Mouse (Mus musculus) left cerebral cortex, postnatal 10 days (tissue): ENCODE measurements around the gene Fam151a. TPM values are rescaled to one million over a fixed set of nuclear protein-coding genes. Genes with fewer than 3 reads are reported as not detected.
"Not testable (repeated sequence)": the region's sequence is repeated elsewhere in the genome, so short reads cannot be mapped to it uniquely, and the experiment has no call there.

Source experiments
- DNase-seq, 2 experiments: peaks; one replicate each; pipeline ENCODE4 v3.0.0; 2021 to 2022; ENCODE audit warnings: low spot score in 2 of 2, mixed read lengths in 1 of 2; ENCODE audit errors: extremely low spot score in 1 of 2
- intact Hi-C: fragments of 180-260 bp; cut with DNase I; formaldehyde crosslinking; loops from one replicate; pipeline ENCODE4 v1.15.1; 2025
- total RNA-seq, 2 experiments: library from RNA; stranded (reverse); gene quantifications; 2 replicates each; pipeline ENCODE4 v1.2.3; 2021

Gene Fam151a
- total RNA-seq: not detected

- intact Hi-C loops: no loop called here
- DNase-seq: no peak
These were observed at the start of gene Fam151a for GRCm38 (mm10) chr4:106733636-106734035. Gene Fam151a (plus strand): TSS chr4:106733889.

- intact Hi-C loops: no loop called here
These were observed 44.9 kb upstream of the Fam151a start for GRCm38 (mm10) chr4:106688636-106689296.

GRCm38 (mm10) chr4:106693841-106694430, 39.8 kb upstream of the Fam151a start:
- DNase-seq: no peak
- intact Hi-C loops: no loop called here

More at GRCm38 (mm10) chr4:106688636-106689296, 44.9 kb upstream of the Fam151a start:
- DNase-seq: no peak

GRCm38 (mm10) chr4:106699989-106700388, 33.7 kb upstream of the Fam151a start:
- peak in 1 of 2 experiments; percentile 63 for DNase-seq
- intact Hi-C loops: no loop called here

- intact Hi-C loops: no loop called here
- DNase-seq: peak in 1 of 2 experiments; percentile 46
These were observed 32.9 kb upstream of the Fam151a start for GRCm38 (mm10) chr4:106700798-106701197.

- intact Hi-C loops: no loop called here
- DNase-seq: no peak
These were observed 29.7 kb upstream of the Fam151a start for GRCm38 (mm10) chr4:106703956-106704355.

- intact Hi-C loops: no loop called here
- DNase-seq: peak; percentile 53 to 55
These were observed 29.3 kb upstream of the Fam151a start for GRCm38 (mm10) chr4:106704416-106704815.

GRCm38 (mm10) chr4:106705096-106705665, 28.5 kb upstream of the Fam151a start:
- intact Hi-C loops: loop anchor here (5.0 kb wide), 1 partner anchor 73 kb away; no protein-coding TSS in a partner anchor
- no peak for DNase-seq

GRCm38 (mm10) chr4:106707957-106708356, 25.7 kb upstream of the Fam151a start:
- DNase-seq: no peak
- intact Hi-C loops: loop anchor here (2.0 to 5.0 kb wide), 2 partner anchors 76 to 93 kb away; no protein-coding TSS in a partner anchor

GRCm38 (mm10) chr4:106708408-106708807, 25.3 kb upstream of the Fam151a start:
- peak; percentile 65 to 82 for DNase-seq
- intact Hi-C loops: loop anchor here (2.0 to 5.0 kb wide), 2 partner anchors 76 to 94 kb away; no protein-coding TSS in a partner anchor

GRCm38 (mm10) chr4:106713622-106714021, 20.1 kb upstream of the Fam151a start:
- DNase-seq: no peak

GRCm38 (mm10) chr4:106720631-106721030, 13.1 kb upstream of the Fam151a start:
- intact Hi-C loops: no loop called here

More at GRCm38 (mm10) chr4:106713622-106714021, 20.1 kb upstream of the Fam151a start:
- intact Hi-C loops: no loop called here

GRCm38 (mm10) chr4:106730814-106731213, 2.9 kb upstream of the Fam151a start, which contains the start of gene Mroh7:
Gene Mroh7 (minus strand): TSS chr4:106730925.
- no peak for DNase-seq
- intact Hi-C loops: no loop called here

More at GRCm38 (mm10) chr4:106720631-106721030, 13.1 kb upstream of the Fam151a start:
- DNase-seq: no peak

GRCm38 (mm10) chr4:106736884-106737283, 3.2 kb downstream of the Fam151a start:
- intact Hi-C loops, DNase-seq: not testable (repeated sequence)

GRCm38 (mm10) chr4:106737904-106738303, 4.2 kb downstream of the Fam151a start:
- DNase-seq: no peak
- intact Hi-C loops: no loop called here

GRCm38 (mm10) chr4:106745862-106746261, 12.2 kb downstream of the Fam151a start:
- intact Hi-C loops: no loop called here
- DNase-seq: no peak

- DNase-seq: no peak
- intact Hi-C loops: no loop called here
These were observed 13.4 kb downstream of the Fam151a start for GRCm38 (mm10) chr4:106747001-106747580.

- intact Hi-C loops: no loop called here
- DNase-seq: peak; percentile 74 to 86
These were observed 16.0 kb downstream of the Fam151a start for GRCm38 (mm10) chr4:106749699-106750098.

- DNase-seq: no peak
- intact Hi-C loops: no loop called here
These were observed 18.0 kb downstream of the Fam151a start for GRCm38 (mm10) chr4:106751726-106752125.
